Mouse (Mus musculus) fat pad, adult 2 months (tissue): ENCODE measurements around the gene Gm10197.

Experiments used
- DNase-seq: peaks from one replicate; pipeline ENCODE4 v3.0.0-alpha.2; 2011; ENCODE audit warnings: low read depth, low spot score; ENCODE audit errors: extremely low read depth

Gene Gm10197

DNA sequence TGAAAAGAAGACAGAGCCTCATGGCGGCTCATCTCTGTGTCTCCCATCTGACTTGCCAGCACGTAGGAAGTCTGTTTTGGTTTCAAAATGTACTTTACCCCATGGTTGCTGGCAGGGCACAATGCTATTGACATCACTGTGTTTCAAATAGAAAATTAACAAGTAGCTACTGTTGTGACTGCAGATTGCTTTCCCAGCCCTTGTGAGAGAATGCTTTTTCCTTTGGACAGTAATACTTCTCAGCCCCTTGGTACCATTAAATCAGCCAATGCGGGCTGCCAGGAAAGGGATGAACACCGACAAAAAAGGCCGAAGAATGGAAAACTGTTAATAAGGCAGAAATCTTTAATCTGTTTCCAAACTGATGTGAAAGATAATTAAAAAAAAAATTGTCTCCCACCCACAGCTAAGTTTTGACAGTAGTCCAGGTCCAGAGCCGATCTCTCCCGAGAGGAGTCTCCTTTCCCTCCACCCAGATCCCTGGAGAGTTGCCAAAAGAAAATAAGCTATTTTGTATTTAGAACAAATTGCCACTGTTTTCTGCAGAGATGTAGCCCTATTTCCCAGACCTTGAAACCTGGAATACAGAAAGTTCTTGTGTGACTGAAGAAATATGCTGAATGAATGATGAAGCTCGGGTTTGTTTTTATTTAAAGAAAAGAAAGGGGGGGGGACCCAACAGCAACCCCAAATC is 11.2 kb downstream of the Gm10197 start:
- no peak for DNase-seq

DNA sequence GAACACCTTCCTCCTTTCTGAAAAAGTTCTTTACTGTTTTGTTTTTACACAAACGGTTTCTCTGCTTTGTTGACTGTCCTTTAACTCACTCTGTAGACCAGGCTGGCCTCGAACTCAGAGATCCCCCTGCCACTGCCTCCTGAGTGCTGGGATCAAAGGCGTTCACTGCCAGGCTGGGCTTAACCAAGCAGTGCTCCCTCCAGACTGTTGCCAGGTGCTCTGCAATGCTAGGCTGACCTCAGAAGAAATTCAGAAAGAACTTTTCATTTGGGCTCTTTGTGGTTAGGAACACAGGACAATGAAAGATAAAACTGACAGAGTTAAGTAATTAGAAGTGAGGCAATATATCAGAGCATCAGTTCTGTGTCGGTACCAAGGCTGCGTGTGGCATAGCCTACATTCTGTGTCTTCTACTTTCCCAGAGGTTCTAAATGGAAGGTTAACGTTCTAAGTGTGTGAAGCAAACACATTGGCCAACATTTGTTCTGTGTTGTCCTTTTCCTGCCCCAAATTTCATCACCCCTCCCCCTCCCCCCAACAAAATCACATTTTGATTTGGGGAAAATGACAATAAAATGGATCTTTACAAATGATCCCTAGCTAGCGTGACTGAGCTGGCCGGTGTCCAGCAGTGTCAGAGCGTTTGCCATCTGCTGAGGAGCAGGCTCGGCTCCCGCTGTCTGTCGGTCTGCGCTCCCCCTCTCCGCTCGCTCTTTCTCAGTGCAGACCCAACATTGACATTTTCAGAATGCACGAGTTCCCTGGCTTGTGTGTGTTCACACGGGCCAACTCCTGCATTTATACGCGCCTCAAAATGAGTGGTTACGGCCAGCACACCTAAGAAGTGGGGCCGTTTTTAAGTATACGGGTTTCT is 12.2 kb downstream of the Gm10197 start:
- no peak for DNase-seq

DNA sequence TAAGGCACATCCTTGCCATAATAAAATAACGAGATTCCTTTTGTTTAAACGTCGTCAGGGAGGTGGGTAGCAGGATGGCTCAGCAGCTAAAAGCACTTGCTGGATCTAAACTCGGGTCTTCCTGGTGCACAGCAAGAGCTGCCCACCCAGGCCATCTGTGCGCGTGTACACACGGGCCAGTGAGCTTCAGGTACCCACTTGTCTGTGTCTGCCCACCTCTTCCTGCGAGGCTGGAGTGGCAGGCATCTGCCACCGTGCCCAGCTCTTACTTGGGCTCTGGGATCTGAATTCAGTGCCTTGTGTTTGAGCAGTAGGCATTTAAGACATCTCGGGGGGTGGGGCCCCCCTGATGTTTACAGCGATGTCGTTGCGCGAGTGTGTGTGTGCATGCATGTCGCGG is 16.5 kb downstream of the Gm10197 start:
- DNase-seq: no peak

DNA sequence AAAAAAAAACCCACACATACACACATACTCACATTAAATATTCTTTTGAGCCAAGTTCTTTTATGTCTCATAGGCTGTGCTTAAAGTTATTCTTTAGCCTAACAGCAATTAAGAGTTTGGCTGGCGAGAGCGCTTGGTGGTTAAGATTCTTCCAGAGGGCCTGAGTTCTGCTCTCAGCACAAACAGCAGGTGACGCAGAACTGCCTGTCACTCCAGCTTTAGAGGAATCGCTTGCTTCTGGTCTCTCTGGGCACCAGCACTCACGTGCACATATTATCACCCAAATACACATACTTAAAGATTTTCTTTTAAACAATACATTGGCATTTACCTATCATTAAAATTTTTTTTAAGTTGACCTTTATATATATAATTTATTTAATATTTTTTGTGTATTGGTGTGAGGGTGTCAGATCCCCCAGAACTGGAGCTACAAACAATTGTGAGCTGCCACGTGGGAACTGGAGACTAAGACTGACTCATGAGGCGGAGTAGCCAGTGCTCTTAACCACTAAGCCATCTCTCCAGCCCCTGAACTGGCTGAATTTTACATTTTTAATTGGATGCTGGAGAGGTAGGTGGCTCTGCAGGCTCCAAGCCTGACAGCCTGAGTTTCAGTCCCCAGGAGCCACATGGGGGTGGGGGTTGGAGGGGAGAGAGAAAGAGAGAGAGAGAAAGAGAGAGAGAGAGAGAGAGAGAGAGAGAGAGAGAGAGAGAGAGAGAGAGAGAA is 17.1 kb downstream of the Gm10197 start:
- no peak for DNase-seq

DNA sequence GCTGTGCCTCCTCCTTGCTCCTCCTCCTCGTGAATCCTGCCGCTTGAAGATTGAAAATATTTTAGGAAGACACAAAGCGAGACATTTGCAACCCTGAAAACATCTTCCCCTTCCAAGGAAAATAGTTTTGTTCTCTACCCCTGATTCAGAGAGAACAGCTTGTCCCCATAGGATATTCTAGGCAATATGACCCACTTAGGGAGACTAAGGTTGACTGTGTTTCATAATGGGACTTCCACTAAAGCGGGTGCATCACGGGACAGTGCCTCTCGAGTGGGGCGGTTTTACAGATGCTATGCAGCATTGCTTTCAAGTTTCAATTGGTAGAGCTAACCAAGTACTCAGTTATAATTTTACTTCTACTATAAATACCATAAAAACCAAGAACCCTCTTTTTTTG is 17.7 kb downstream of the Gm10197 start:
- DNase-seq: no peak

DNA sequence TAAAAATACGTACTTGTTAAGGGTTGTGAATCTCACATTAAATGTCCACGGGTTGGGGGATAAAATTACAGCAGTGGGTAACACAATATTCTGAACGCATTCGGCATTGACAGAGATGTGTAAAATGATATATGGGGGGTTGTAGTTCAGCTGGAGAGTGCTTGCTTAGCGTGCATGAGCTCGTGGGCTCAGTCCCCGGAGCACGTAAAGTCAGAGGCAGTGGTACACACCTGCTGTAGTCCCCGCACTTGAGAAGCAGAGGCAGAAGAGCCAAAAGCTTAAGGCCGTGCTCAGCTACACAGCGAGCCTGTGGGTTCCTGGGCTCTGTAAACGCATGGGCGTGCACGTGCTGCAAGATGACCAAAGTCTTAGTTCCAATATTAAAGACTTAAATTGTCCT is 25.8 kb downstream of the Gm10197 start:
- no peak for DNase-seq

DNA sequence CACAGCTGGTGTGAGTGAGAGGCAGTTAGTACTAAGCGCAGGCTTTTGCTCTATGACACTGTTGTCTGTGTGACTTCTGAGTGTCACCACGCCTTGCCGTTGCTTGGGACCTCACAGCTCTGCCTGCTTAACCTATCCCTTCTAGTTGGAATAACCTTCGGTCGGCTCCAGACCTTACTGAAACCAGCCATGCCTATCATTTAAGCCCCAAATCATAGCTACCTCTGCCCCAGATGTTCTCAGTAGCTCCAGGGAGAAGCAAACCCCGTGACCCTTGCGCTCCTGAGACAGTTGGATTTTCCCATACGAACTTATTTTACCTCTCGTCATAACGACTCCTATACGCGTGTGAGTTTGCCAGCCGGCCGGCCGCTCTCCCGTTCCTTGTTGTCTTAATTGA is 27.5 kb downstream of the Gm10197 start:
- no peak for DNase-seq

DNA sequence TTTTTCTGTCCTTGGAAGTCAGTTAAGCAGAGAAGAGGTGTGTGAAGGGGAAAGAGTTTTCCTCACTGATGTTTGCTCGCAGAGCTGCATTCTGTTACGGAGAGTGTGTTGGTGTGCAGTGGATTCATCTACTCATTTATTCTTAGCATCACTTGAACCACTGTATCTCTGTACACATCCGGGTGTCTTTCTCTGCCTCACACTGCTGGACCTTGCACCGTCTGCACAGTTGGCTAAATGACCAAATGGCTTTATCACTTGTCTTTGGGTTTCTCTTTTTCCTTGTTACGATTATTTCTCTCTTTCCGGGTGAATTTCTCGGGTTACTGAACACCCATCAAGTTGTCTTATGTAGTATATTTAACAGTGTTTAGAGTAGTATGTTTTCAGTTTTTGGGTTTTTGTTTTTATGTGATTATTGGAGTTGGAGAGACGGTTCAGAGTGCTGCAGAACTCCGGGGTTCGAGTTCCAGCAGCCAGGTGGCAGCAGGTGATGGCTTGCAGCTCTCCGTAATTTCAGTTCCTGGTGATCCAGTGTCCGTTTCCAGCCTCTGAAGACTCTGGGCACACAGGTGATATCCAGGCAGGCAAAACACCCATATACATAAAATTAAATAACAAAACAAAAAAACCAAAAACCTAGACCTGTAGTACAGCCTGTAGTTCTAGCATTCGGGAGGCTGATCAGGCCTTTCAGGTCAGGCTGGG is 28.2 kb downstream of the Gm10197 start:
- DNase-seq: no peak

DNA sequence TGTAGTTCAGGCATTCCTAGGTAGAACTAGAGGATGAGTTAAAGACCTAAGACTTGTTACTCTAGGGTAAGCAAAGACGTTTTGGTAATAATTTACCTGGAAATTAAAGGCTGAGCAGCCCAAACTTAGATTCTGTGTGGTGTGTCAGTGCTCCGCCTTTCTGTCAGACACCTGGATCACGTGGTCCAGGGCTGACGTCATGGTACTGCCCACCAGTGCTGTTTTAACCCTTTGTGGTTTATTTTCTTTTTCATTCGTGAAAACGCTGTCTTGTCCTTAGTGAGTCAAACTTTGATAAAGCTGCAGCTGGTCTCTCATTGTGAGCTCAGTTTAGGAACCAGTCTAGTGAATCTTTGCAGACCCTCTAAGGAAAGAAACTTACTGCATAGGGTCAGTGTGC is 31.1 kb downstream of the Gm10197 start:
- no peak for DNase-seq

DNA sequence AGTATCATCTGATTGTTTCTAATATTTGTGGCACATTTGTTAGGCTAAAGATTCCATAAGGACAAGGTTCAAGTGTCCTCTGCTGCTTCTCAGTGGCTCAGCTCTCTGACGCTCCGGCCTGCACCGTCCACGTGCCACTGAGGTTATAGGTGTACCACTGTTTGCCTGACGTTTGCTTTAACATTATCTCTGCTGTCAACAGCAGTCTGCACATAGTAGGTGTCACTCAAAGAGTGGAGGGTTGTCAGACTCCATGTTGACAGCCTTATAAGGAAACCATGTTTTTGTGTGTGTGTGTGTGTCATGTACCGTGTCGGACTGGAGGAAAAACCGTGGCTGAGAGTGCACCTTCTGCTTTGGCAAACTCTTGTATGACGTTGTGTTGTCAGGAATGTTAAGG is 36.3 kb downstream of the Gm10197 start:
- no peak for DNase-seq

DNA sequence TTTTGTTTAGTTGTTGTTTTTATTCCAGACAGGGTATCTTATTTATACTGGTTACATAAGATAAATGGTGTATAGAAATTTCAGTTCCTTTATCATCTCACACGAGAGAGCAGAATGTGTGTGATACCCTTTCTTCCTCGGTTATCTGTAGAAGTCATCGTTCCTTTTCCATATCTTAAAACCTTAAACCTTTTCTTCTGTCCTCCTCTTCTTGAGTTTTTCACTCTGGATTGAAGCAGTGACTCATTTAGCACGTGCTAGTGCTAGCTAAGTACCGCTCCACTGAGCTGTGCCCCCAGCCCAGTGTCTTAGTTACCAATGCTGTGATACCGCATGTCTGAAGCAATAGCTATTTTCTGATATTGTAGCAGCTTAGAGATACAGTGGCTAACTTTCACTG is 37.8 kb downstream of the Gm10197 start:
- DNase-seq: no peak

DNA sequence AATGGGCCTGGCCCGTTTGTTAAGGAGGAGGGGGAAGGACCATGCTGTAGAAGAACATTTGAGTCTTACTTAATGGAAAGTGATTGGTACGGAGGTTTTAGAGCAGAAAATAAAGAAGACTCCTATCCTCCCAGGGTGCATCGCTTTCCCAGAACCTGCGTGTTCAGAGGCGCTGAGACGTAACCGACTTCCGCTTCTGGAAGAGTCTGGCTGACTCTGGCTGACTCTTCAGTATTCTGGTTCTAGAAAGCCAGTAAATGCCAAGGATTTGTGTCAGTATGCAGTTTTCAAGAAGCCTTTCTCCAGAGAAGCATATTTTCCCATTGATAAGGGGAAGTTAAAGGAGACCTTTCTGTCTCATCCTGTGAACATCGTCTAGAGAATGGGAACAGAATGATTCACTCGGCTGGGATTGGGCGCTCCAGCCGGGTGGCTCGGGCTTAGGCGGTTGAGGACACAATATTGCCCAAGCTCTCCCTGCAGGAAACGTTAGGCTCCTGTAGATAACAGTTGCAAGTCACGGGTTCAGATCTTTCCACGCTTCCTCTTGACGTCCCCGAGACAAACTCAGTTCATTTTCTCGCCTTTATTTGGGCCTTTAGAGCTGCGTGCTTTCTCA is 39.6 kb downstream of the Gm10197 start:
- no peak for DNase-seq

DNA sequence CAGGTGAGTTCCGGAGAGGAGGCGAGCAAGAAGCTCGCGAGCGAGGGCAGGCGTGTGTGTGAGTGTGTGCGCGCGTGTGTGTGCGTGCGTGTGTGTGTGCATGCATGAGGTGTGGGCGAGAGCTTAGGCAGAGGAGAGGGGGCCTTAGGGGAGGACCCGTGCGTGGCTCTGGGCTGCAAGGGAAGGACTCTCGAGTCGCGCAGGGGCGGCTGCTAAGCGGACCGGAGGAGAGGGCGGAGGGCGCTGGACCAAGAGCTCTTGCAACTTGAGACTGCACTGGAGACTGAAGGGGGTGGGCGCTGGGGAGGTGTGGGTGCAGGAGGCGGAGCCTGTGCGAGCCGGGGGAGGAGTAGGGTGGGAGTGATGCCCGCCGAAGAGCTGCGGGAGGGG is 41.6 kb downstream of the Gm10197 start:
- no peak for DNase-seq

DNA sequence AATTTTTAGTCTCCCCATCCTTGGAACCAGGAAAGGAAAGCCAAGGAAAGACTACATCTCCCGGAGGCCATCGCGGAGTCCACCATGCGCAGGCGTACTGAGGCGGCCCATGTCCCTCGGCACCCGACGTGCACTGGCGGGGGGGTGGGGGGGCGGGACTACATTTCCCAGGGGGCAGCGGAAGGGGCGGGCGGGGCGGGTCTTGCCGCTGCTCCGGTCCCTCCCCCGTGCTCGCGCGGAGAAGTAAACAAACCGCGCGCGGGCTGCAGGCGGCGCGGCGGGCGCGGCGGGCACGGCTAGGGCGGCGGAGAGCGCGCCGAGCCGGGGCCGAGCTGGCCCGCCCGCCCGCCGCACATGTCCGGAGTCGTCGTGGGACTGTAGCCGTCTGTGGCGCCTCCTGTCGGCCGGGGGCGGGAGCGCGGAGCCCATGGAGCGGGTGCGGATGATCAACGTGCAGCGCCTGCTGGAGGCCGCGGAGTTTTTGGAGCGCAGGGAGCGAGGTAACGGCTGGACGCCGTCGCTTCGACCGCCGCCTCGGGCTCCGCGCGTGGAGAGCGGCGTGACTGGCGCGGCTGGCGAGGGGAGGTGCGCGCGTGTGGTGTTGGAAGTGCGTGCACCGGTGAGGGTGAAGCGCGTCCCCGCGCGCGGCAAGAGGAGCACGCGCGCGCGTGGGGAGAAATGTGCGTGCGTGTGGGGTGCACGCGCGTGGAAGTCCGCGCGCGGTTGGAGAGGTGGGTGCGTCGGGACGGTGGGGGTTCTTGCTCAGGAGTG is 42.2 kb downstream of the Gm10197 start:
- no peak for DNase-seq

DNA sequence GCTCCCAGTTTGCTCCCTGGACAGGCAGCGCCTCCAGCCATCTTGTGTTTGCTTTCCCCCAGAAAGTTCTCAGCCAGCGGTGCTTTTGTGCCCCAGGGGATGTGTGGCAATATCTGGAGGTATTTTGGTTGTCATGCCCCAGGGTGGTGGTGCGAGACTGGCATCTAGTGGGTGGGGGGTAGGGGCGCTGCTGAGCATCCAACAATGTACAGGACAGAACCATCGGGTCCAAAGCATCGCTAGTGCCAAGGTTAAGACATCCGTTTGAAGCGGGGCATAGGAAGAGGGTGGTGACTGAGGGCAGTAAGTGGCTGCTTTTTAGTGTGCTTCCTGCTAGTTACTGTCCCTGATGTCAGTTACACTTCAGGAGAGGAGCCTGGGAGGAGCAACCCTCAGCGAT is 43.5 kb downstream of the Gm10197 start:
- DNase-seq: no peak

DNA sequence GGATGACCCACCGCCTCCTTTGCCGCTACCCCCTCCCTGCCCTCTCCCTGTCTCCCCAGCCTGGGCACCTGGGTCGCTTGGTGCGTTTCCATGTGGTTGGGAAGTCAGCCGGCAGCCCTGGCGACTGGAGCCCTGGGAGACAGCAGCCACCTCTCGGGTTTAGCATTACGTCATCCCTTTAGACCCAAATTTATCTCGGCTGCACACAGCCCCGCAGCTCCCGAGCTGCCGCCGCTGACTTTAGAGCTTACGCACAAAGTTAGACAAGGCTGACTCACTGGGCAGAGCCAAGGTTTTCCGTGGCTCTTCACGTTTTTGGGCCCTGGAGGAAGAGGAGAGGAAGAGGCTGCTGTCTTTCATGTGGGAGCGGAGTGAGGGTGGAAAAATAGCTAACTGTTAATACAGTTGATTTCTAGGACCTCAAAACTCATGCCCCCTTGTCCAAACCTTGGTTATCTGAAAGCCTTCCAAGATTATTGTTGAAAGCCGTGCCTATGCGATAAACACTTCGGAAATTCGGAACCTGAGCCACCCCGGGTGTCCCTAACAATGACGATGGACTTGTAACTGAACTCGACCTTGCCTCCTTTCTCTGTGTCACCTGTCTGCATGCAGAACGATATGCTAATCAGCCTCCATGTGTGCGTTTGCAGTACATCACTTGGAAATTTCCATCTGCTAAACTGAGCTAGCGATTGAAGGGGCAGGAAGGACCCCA is 45.8 kb downstream of the Gm10197 start:
- no peak for DNase-seq

DNA sequence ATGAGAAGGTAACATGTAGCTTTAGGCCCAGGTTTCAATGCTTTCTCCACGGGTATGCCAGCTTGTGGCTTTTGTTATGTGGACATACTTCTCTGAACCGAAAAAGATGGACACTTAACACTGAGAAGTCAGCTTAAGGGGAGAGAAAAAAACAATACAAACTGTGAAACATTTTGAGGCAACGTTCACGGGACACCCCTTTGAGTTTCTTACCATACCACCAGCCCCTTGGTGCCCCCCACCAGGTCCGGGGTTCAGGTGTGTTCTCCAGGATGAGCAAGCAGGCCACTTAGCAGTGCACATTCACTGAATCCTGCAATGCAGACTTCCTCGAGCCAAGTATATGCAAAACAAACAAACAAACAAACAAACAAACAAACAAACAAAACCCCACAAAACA is 46.7 kb downstream of the Gm10197 start:
- DNase-seq: no peak

DNA sequence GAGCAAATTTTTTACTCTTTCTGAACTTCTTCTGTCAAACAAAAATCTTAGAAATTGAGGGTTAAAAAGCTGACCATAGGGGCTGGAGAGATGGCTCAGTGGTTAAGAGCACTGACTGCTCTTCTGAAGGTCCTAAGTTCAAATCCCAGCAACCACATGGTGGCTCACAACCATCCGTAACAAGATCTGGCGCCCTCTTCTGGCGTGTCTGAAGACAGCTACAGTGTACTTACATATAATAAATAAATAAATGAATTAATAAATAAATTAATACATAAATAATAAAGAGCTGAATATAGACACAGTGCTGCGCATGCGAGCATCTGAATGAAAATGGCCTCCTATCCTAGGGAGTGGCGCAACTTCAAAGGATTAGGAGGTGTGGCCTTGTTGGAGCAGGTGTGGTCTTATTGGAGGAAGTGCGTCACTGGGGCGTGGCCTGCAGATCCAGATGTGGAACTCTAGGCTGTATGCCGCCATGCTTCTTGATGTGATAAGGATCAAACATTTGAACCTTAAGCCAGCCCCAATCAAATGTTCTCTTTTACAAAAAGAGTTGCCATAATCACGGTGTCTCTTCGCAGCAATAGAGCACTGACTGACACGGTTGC is 49.0 kb downstream of the Gm10197 start:
- DNase-seq: no peak
